Mouse (Mus musculus): Measurements from ENCODE around the gene Bcl2a1d.
"Not testable (repeated sequence)": the region's sequence is repeated elsewhere in the genome, so short reads cannot be mapped to it uniquely, and the experiment has no call there.

Bcl2a1d gene

GRCm38 (mm10) chr9:88698746-88699145, 33.0 kb downstream of the Bcl2a1d start:
- DNase-seq (ENCODE audit: low spot score in 2 of 2), result not testable (repeated sequence)

- not testable (repeated sequence) for DNase-seq (ENCODE audit: low spot score in 2 of 2)
Observed at GRCm38 (mm10) chr9:88691307-88691706, 40.4 kb downstream of the Bcl2a1d start.

GRCm38 (mm10) chr9:88689451-88689850, 42.3 kb downstream of the Bcl2a1d start:
- DNase-seq (ENCODE audit: low spot score in 2 of 2), result not testable (repeated sequence)

DNA sequence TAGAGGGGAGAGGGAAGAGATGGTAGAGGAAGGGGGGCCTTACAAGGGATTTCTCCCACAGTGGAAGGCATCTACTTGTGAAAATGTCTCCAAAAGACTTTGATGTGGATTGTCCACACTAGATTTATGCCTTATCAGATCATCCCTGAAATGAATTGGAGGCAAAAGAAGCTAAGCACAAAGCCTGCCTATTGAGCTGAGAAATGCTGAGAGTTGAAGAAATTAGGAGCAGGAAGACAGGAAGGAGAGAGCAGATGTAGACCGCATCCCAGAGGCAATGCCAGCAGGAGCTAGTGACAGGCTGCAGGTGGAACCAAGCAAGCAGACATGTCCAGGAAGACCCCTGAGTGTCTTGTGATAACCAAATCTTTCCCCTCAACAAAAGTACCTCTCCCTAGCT, 45.0 kb downstream of the Bcl2a1d start:
- not testable (repeated sequence) for DNase-seq (ENCODE audit: low spot score in 2 of 2)

Measured in urinary bladder, postnatal 36 days (tissue).